Mouse (Mus musculus) lung, postnatal 4 days (tissue): ENCODE results near the gene Fgfr1op2.

Experiments used
- DNase-seq, 2 experiments: peaks; one replicate each; pipeline ENCODE4 v3.0.0; 2021

Gene Fgfr1op2

DNA sequence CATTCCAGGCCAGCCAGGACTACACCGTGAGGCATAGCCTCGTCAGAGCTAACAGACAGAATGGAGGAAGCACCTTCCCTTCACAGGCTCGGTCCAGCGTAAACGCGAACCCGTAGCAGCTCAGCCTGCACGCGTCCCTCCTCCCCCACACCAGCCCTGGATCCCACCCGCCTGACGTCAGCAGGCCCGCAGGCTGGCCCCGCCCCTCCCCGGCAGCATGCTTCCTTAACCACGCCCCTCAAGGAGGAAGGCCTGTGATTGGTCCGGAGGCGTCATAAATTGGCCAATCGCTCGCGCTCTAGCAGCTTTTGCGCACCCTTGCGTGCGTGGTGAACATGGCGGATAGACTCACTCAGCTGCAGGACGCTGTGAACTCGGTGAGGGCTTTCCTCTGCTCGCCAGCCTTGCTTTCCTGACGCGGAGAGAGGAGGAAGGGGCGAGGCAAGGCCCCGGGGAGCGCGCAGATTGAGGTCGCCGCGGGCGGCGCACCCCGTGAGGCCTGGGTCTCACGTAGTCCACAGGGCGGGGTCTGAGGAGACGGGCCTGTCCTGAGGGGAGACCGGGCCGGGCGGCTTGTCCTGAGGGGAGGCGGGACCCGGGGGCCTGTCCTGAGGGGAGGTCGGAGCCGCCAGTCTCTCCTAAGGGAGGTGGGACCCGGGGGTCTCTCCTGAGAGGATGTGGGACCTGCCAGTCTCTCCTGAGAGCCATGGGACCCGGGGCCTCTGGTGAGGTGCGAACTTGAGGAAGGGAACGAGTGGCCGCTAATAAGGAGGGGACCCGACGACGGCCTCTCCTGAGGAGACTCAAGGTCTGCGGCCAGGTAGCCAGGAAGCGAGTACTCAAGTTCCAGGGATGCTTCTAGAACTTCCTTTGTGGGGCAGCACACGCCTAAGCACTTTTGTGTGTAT lies 65.5 kb downstream of the Fgfr1op2 start, which contains the start of the genes Med21 and Tm7sf3:
TSS of gene Med21 (plus strand) at position 272 of the 908 bp plus-strand sequence.
TSS of gene Tm7sf3 (minus strand) at position 549 of the 908 bp plus-strand sequence.
- DNase-seq: peak; percentile 99

DNA sequence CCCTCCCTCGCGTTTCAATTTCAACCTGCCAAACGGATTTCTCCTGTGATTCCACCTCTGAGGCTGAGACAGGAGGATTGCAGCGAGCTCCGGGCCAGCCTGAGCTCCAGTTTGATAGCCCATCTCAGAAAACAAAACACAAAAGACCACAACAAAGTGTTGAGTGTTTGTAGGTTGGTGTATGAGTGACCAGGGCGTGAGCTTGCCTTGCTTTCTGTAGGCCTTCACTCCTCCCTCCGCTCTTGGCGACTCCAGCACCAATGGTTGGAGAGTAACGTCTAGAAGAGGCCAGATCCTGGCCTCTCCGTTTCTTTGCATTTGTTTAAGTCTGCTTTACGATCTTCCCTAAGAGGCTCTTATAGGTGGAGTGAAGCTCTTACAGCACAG lies 66.2 kb downstream of the Fgfr1op2 start:
- no peak for DNase-seq
